Comparison of ENCODE assay signal across 8 mouse cellular contexts in genomic region chr12:80549646-80550045, GRCm38 (mm10).
DNase-seq lines count a peak whose midpoint lies in the region.

No protein-coding gene starts in this region.

- peak; percentile 83 to 85 for DNase-seq in cerebellum, postnatal 10 days
- DNase-seq in cerebellum, adult 11-12 months: no peak
- peak; percentile 49 for DNase-seq in layer of hippocampus, adult 9-11 months
- no peak for DNase-seq in layer of hippocampus, adult 11-12 months (ENCODE audit: low spot score)
- peak; percentile 38 to 55 for DNase-seq in heart, adult 9 months (ENCODE audit: low spot score in 2 of 2)
- peak; percentile 65 for DNase-seq in lung, postnatal 36 days
- DNase-seq in urinary bladder, postnatal 25 days (ENCODE audit: low spot score): no peak
- no peak for DNase-seq in urinary bladder, postnatal 4 days (ENCODE audit: low spot score in 2 of 2)

Comparison
In these comparisons a context has a peak if more than half of its experiments do, and no peak if none do; other contexts are left out.
1. DNase-seq: peak in cerebellum, postnatal 10 days (2 of 2), layer of hippocampus, adult 9-11 months (single experiment), heart, adult 9 months (2 of 2) and lung, postnatal 36 days (single experiment); none in cerebellum, adult 11-12 months (single experiment), layer of hippocampus, adult 11-12 months (single experiment), urinary bladder, postnatal 25 days (single experiment) and urinary bladder, postnatal 4 days (0 of 2).